Mouse (Mus musculus): ENCODE results near the gene Fzd1.

GRCm38 (mm10) chr5:4735461-4735860 is 22.4 kb downstream of the Fzd1 start:
- no peak for TF ChIP-seq ZNF384 (IDR thresholded peaks at IDR 0.05; ENCODE audit: low read depth, low read length)
- TF ChIP-seq EP300 (IDR thresholded peaks at IDR 0.05; ENCODE audit: low read length), result no peak
- no peak for TF ChIP-seq CHD2 (IDR thresholded peaks at IDR 0.05; ENCODE audit: low read length)
- no peak for TF ChIP-seq MXI1 (IDR thresholded peaks at IDR 0.05; ENCODE audit: low read depth, low read length)
- TF ChIP-seq CTCF (conservative IDR thresholded peaks at IDR 0.05 in 1 of 2, IDR thresholded peaks at IDR 0.05 in 1 of 2; ENCODE audit: low read depth in 2 of 2, low read length in 2 of 2), result no peak
- no peak for TF ChIP-seq USF2 (conservative IDR thresholded peaks at IDR 0.05; ENCODE audit: low read depth, low read length)
- TF ChIP-seq USF1 (IDR thresholded peaks at IDR 0.05; ENCODE audit: low read depth, low read length), result no peak

Data from CH12.LX (cell line).